Mouse (Mus musculus): ENCODE results near the gene Lclat1. TPM values are rescaled to one million over a fixed set of nuclear protein-coding genes. Genes with fewer than 3 reads are reported as not detected.

The Lclat1 gene
- total and polyA plus RNA-seq, 3 experiments, result 9.6 to 10.5 TPM; not detected in 1

GRCm38 (mm10) chr17:73100396-73100795 is 7.4 kb upstream of the Lclat1 start:
- H3K4me1 ChIP-seq (ENCODE audit: control insufficient read depth in 1 of 2, insufficient read depth in 2 of 2, low read length in 2 of 2), result peaks cover 0 to 9% of the 10 kb centered on the region in 2 experiments; a peak in 1 of 4 replicates
- no peak for TF ChIP-seq ZKSCAN1 (IDR thresholded peaks at IDR 0.05; ENCODE audit: low read depth, low read length)
- H3K9ac ChIP-seq (ENCODE audit: control insufficient read depth, low read depth, low read length, poor library complexity, severe bottlenecking), result no peak overlapping the region
- no peak for DNase-seq (ENCODE audit: low read depth, low spot score)
- peaks cover 0 to 3% of the 10 kb centered on the region in 2 experiments; a peak in 1 of 4 replicates for H3K36me3 ChIP-seq (ENCODE audit: control insufficient read depth in 1 of 2, insufficient read depth in 2 of 2, low read length in 2 of 2)
- no peak overlapping the region for H3K4me3 ChIP-seq (ENCODE audit: control insufficient read depth in 1 of 2, insufficient read depth in 1 of 2, low read depth in 2 of 2, low read length in 2 of 2)
- H3K79me2 ChIP-seq (ENCODE audit: control insufficient read depth, insufficient read depth, low read length, poor library complexity), result no peaks in the 10 kb centered on the region
- H3K27ac ChIP-seq (ENCODE audit: control insufficient read depth, low read depth, low read length), result no peak overlapping the region
- peaks cover 0 to 4% of the 10 kb centered on the region in 2 experiments; a peak in 2 of 4 replicates for H3K27me3 ChIP-seq (ENCODE audit: control insufficient read depth in 1 of 2, insufficient read depth in 2 of 2, low read length in 2 of 2)
- H3K9me3 ChIP-seq (replicated peaks; ENCODE audit: insufficient read depth, low read length), result no peaks in the 10 kb centered on the region

- Histone ChIP-seq H3K36me3 (ENCODE audit: control insufficient read depth in 1 of 2, insufficient read depth in 2 of 2, low read length in 2 of 2) (0 out of 4 replicates have a peak, but pooled peaks cover 0 to 2% of the 10 kb centered on the region in 2 experiments), H3K9ac (ENCODE audit: control insufficient read depth, low read depth, low read length, poor library complexity, severe bottlenecking) (no peak overlapping the region), H3K4me3 (ENCODE audit: control insufficient read depth in 1 of 2, insufficient read depth in 1 of 2, low read depth in 2 of 2, low read length in 2 of 2) (no peak overlapping the region), H3K27me3 (ENCODE audit: control insufficient read depth in 1 of 2, insufficient read depth in 2 of 2, low read length in 2 of 2) (peaks cover 0 to 4% of the 10 kb centered on the region in 2 experiments; a peak in 2 of 4 replicates), H3K9me3 (replicated peaks; ENCODE audit: insufficient read depth, low read length) (no peaks in the 10 kb centered on the region), H3K4me1 (ENCODE audit: control insufficient read depth in 1 of 2, insufficient read depth in 2 of 2, low read length in 2 of 2) (no peaks in the 10 kb centered on the region), H3K27ac (ENCODE audit: control insufficient read depth, low read depth, low read length) (no peak overlapping the region), H3K79me2 (ENCODE audit: control insufficient read depth, insufficient read depth, low read length, poor library complexity) (no peaks in the 10 kb centered on the region; the same call in 1 of the 2 replicates)
- TF ChIP-seq MYC (IDR thresholded peaks at IDR 0.05; ENCODE audit: low read depth, low read length) (no peak), ZNF384 (IDR thresholded peaks at IDR 0.05; ENCODE audit: low read depth, low read length) (no peak), HCFC1 (IDR thresholded peaks at IDR 0.05; ENCODE audit: low read depth, low read length) (no peak), KAT2A (conservative IDR thresholded peaks at IDR 0.05; ENCODE audit: low read depth, low read length) (no peak), RCOR1 (IDR thresholded peaks at IDR 0.05; ENCODE audit: low read depth, low read length) (no peak), POLR2A (IDR thresholded peaks at IDR 0.05; ENCODE audit: control insufficient read depth in 1 of 2, insufficient read depth in 1 of 2, low read depth in 1 of 2, low read length in 2 of 2, poor library complexity in 1 of 2) (no peak), MAZ (IDR thresholded peaks at IDR 0.05; ENCODE audit: low read depth, low read length) (no peak), USF1 (IDR thresholded peaks at IDR 0.05; ENCODE audit: low read depth, low read length) (no peak), RAD21 (IDR thresholded peaks at IDR 0.05; ENCODE audit: low read depth, low read length) (no peak)
- no peak for DNase-seq (ENCODE audit: low read depth, low spot score)
Measured at GRCm38 (mm10) chr17:73102538-73102937, 5.2 kb upstream of the Lclat1 start.

- H3K9ac ChIP-seq (ENCODE audit: control insufficient read depth, low read depth, low read length, poor library complexity, severe bottlenecking), result peak overlapping the region; percentile 83
- H3K79me2 ChIP-seq (ENCODE audit: control insufficient read depth, insufficient read depth, low read length, poor library complexity), result peaks cover 11% of the 10 kb centered on the region
- peaks cover 0 to 7% of the 10 kb centered on the region in 2 experiments; a peak in 2 of 4 replicates for H3K36me3 ChIP-seq (ENCODE audit: control insufficient read depth in 1 of 2, insufficient read depth in 2 of 2, low read length in 2 of 2)
- peak; percentile 49 for DNase-seq (ENCODE audit: low read depth, low spot score)
- no peaks in the 10 kb centered on the region for H3K9me3 ChIP-seq (replicated peaks; ENCODE audit: insufficient read depth, low read length)
- H3K27me3 ChIP-seq (ENCODE audit: control insufficient read depth in 1 of 2, insufficient read depth in 2 of 2, low read length in 2 of 2), result peaks cover 0 to 4% of the 10 kb centered on the region in 2 experiments; a peak in 2 of 4 replicates
- H3K27ac ChIP-seq (ENCODE audit: control insufficient read depth, low read depth, low read length), result no peak overlapping the region
- H3K4me3 ChIP-seq (ENCODE audit: control insufficient read depth in 1 of 2, insufficient read depth in 1 of 2, low read depth in 2 of 2, low read length in 2 of 2), result peak overlapping the region; percentile 83 to 91
- TF ChIP-seq GATA1 (IDR thresholded peaks at IDR 0.05; ENCODE audit: low read depth, low read length) (no peak), ELF1 (IDR thresholded peaks at IDR 0.05; ENCODE audit: low read depth, low read length) (no peak), MEF2A (IDR thresholded peaks at IDR 0.05; ENCODE audit: extremely low read depth, insufficient replicate concordance, low read depth, low read length, poor library complexity, severe bottlenecking) (no peak), ZNF384 (IDR thresholded peaks at IDR 0.05; ENCODE audit: low read depth, low read length) (peak; percentile 43; the same call in 1 of the 2 replicates), MXI1 (IDR thresholded peaks at IDR 0.05; ENCODE audit: low read depth, low read length) (peak; percentile 15; the same call in 1 of the 2 replicates), CTCF (IDR thresholded peaks at IDR 0.05 in 2 of 3, conservative IDR thresholded peaks at IDR 0.05 in 1 of 3; ENCODE audit: control insufficient read depth in 1 of 3, insufficient read depth in 1 of 3, low read depth in 2 of 3, low read length in 3 of 3, poor library complexity in 1 of 3, severe bottlenecking in 1 of 3) (no peak), JUND (IDR thresholded peaks at IDR 0.05; ENCODE audit: low read depth, low read length) (no peak), MYC (IDR thresholded peaks at IDR 0.05; ENCODE audit: low read depth, low read length) (no peak), CHD1 (IDR thresholded peaks at IDR 0.05; ENCODE audit: low read depth, low read length) (no peak)
- peaks cover 0 to 5% of the 10 kb centered on the region in 2 experiments; a peak in 1 of 4 replicates for H3K4me1 ChIP-seq (ENCODE audit: control insufficient read depth in 1 of 2, insufficient read depth in 2 of 2, low read length in 2 of 2)
Measured at GRCm38 (mm10) chr17:73108170-73108887, 544 bp downstream of the Lclat1 start.

Data from MEL (cell line).